ENCODE assay signal across 7 mouse cellular contexts in the genomic region with DNA sequence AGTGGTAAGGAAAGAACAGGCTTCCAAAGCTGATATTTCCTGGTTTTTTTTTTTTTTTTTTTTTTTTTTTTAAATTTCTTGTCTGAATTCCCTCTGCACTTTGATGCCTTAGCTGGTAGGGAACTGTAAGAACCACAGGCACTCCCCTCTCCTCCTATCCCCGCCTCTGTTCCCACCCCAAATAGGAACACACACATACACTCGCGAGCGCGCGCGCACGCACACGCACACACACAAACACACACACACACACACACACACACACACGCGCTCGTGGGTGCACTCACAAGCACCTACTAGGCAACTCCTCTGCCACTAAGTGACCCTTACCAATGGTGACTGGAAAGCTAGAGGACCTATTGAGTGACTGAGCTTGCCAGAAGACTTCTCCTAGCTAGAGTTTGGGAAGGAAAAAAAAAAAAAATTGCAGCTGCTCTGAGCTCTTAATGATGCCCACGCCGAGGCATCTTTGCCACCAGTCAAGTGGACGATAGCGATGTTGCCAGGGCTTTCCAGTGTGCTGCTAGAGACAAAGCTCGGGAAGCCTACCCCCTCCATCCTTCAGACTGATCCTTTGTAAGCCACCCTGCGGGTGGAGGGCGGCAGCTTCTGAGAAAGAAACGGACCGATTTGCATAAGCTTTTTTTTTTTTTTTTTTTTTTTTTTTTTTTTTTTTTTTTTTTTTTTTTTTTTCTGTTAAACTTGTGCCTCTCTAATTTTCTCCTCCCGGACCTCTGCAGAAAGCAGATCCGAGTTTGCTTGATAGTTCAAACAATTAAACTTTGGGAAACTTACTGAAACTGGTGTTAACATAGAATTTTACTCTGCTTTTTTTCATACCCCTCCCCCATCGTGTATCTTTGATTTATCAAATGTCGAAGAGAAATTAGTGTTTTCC. TPM values are rescaled to one million over a fixed set of nuclear protein-coding genes. Genes with fewer than 3 reads are reported as not detected.
DNase-seq lines count a peak whose midpoint lies in the region; ATAC-seq and TF ChIP-seq lines count a peak whose summit lies in the region.

No protein-coding gene starts in this region.

- H3K9me3 ChIP-seq in forebrain, embryonic 13.5 days (replicated peaks): no peaks in the 10 kb centered on the region
- H3K9me3 ChIP-seq in liver, embryonic 15.5 days (replicated peaks): no peaks in the 10 kb centered on the region

- H3K27me3 ChIP-seq in C2C12 (ENCODE audit: control insufficient read depth, insufficient read depth, insufficient read length): no peaks in the 10 kb centered on the region
- H3K27me3 ChIP-seq in forebrain, embryonic 13.5 days: peaks cover 5% of the 10 kb centered on the region; the same call in 1 of the 2 replicates
- peaks cover 36% of the 10 kb centered on the region for H3K27me3 ChIP-seq in liver, embryonic 15.5 days

- H3K36me3 ChIP-seq in C2C12 (ENCODE audit: control insufficient read depth, insufficient read depth): no peaks in the 10 kb centered on the region
- no peaks in the 10 kb centered on the region for H3K36me3 ChIP-seq in forebrain, embryonic 13.5 days (ENCODE audit: poor library complexity, severe bottlenecking)
- H3K36me3 ChIP-seq in liver, embryonic 15.5 days (replicated peaks): no peaks in the 10 kb centered on the region

- no peaks in the 10 kb centered on the region for H3K79me3 ChIP-seq in C2C12 (ENCODE audit: low read depth)

- TF ChIP-seq POLR2A in olfactory bulb, adult 2 months (IDR thresholded peaks at IDR 0.05; ENCODE audit: insufficient read depth, low read depth, low read length): no peak

- H3K9ac ChIP-seq in forebrain, embryonic 13.5 days: peak overlapping the region; percentile 88
- no peak overlapping the region for H3K9ac ChIP-seq in liver, embryonic 15.5 days

- under 1% methylated on average over 14 of the region's 25 CpGs for WGBS in forebrain, embryonic 13.5 days
- 2% methylated on average over 25 of the region's 25 CpGs for WGBS in liver, embryonic 15.5 days (ENCODE audit: insufficient replicate concordance)
- 1% methylated on average over 25 of the region's 25 CpGs for WGBS in olfactory bulb, adult 2 months

- H3K4me3 ChIP-seq in C2C12 (ENCODE audit: insufficient read depth, poor library complexity, severe bottlenecking): peak overlapping the region; percentile 31
- peak overlapping the region; percentile 72 for H3K4me3 ChIP-seq in forebrain, embryonic 13.5 days
- H3K4me3 ChIP-seq in liver, embryonic 15.5 days (replicated peaks): peak overlapping the region; percentile 21
- H3K4me3 ChIP-seq in olfactory bulb, adult 2 months (ENCODE audit: insufficient read depth, low read depth, low read length): peak overlapping the region; percentile 51

- H3ac ChIP-seq in C2C12 (ENCODE audit: control insufficient read depth, insufficient read length, low read depth): peak overlapping the region; percentile 51

- peaks cover 13% of the 10 kb centered on the region; the same call in 1 of the 2 replicates for H3K4me1 ChIP-seq in forebrain, embryonic 13.5 days
- H3K4me1 ChIP-seq in liver, embryonic 15.5 days (replicated peaks): no peaks in the 10 kb centered on the region
- no peaks in the 10 kb centered on the region for H3K4me1 ChIP-seq in olfactory bulb, adult 2 months (ENCODE audit: control insufficient read depth, insufficient read depth, low read length)

- H3K4me2 ChIP-seq in forebrain, embryonic 13.5 days: peak overlapping the region; percentile 97
- peak overlapping the region; percentile 41 for H3K4me2 ChIP-seq in liver, embryonic 15.5 days

- peaks cover 9% of the 10 kb centered on the region for H3K79me2 ChIP-seq in C2C12 (ENCODE audit: control insufficient read depth, insufficient read depth)

- ATAC-seq in forebrain, embryonic 13.5 days: peak; percentile 72
- no peak for ATAC-seq in liver, embryonic 15.5 days (ENCODE audit: insufficient read depth)
- ATAC-seq in granulocyte monocyte progenitor cell, adult 5-6 weeks (replicated peaks; ENCODE audit: poor library complexity, severe bottlenecking): no peak

- no peak for TF ChIP-seq CTCF in C2C12 (IDR thresholded peaks at IDR 0.05; ENCODE audit: control insufficient read depth, insufficient read depth, insufficient read length)
- TF ChIP-seq CTCF in olfactory bulb, adult 2 months (IDR thresholded peaks at IDR 0.05; ENCODE audit: insufficient read depth, low read depth, low read length): no peak

- H3K27ac ChIP-seq in forebrain, embryonic 13.5 days: peak overlapping the region; percentile 74
- no peak overlapping the region for H3K27ac ChIP-seq in liver, embryonic 15.5 days (replicated peaks)
- peak overlapping the region; percentile 64 for H3K27ac ChIP-seq in olfactory bulb, adult 2 months (ENCODE audit: insufficient read depth, low read depth, low read length)

- peak; percentile 62 for DNase-seq in ES-CJ7 (ENCODE audit: low read depth, low spot score)
- peak; percentile 11 to 41 for DNase-seq in kidney, postnatal 25 days

TF ChIP-seq in C2C12, 6 proteins besides CTCF, POLR2A, EP300 and RAD21:
- TF ChIP-seq MAX (IDR thresholded peaks at IDR 0.05) (no peak), FOSL1 (IDR thresholded peaks at IDR 0.05; ENCODE audit: insufficient read depth, low read length, poor library complexity, severe bottlenecking) (no peak), MYOD1 (IDR thresholded peaks at IDR 0.05; ENCODE audit: control insufficient read depth, insufficient read length, low read depth) (no peak), USF1 (IDR thresholded peaks at IDR 0.05; ENCODE audit: low read depth) (no peak), MYOG (IDR thresholded peaks at IDR 0.05; ENCODE audit: control insufficient read depth, extremely low read depth, insufficient read length) (no peak), CEBPB (IDR thresholded peaks at IDR 0.05; ENCODE audit: low read depth) (no peak)

RNA-seq across cellular contexts. Expression of a gene that starts 2.5 kb away (rescaled TPM):
- polyA plus RNA-seq in C2C12 (2012; fragmentation: generic; extraction: Trizol): 3.0 TPM
- polyA plus RNA-seq in forebrain, embryonic 13.5 days (2015; fragmentation: Nextera tagmentation; extraction: Ambion mirVana): 31.1 and 33.5 TPM in 2 replicates
- 0.17 and 0.25 TPM in 2 replicates for polyA plus RNA-seq in liver, embryonic 15.5 days (2015; fragmentation: Nextera tagmentation; extraction: Ambion mirVana)
- 78.5 and 135 TPM in 2 replicates for polyA plus RNA-seq in olfactory bulb, adult 2 months (2012; ENCODE audit: insufficient read depth, insufficient read length, low replicate concordance, missing spikeins)
- not detected in 2 replicates for total RNA-seq in granulocyte monocyte progenitor cell, adult 5-6 weeks (2014; fragmentation: Nextera tagmentation)
- 0.09 TPM in 1 of 2 replicates, not detected in the other for total RNA-seq in granulocyte monocyte progenitor cell, adult 5-6 weeks (2017)

Comparison
In these comparisons a context has a peak if more than half of its experiments do, and no peak if none do; other contexts are left out.
1. H3K4me3 ChIP-seq: peak in every context shown above with its lines; median percentile 72 in forebrain, embryonic 13.5 days; 51 in olfactory bulb, adult 2 months; 31 in C2C12; 21 in liver, embryonic 15.5 days.